Mouse (Mus musculus) heart, postnatal 0 days (tissue): ENCODE results near the gene Gm11037. TPM values are rescaled to one million over a fixed set of nuclear protein-coding genes. Genes with fewer than 3 reads are reported as not detected.

ENCODE experiments used
- ATAC-seq: fragments of 200-750 bp; cut with Nextera tagmentation; 2 replicates; pipeline ENCODE4 v1.8.0; 2017; ENCODE audit warnings: low read depth, moderate number of reproducible peaks, moderate library complexity; ENCODE audit not compliant: insufficient read depth
- DNase-seq: peaks from one replicate; pipeline ENCODE4 v3.0.0-alpha.2; 2016; ENCODE audit warnings: low spot score
- H3K27ac ChIP-seq: fragments of 300-500 bp; sonication (generic); 2 replicates; pipeline ENCODE4 v1.5.1; 2014; ENCODE audit warnings: low read depth, mild to moderate bottlenecking
- H3K27me3 ChIP-seq: fragments of 300-500 bp; sonication (generic); 2 replicates; pipeline ENCODE4 v1.6.1; 2014; ENCODE audit warnings: low read length, mixed read lengths; ENCODE audit not compliant: control insufficient read depth, insufficient read depth
- H3K36me3 ChIP-seq: fragments of 300-500 bp; sonication (generic); replicated peaks from 2 replicates; pipeline ENCODE4 v1.6.1; 2014; ENCODE audit warnings: low read length, mixed read lengths; ENCODE audit not compliant: control insufficient read depth, insufficient read depth
- H3K4me1 ChIP-seq: fragments of 300-500 bp; sonication (generic); 2 replicates; pipeline ENCODE4 v1.6.1; 2014; ENCODE audit warnings: antibody characterized with exemption; ENCODE audit not compliant: control insufficient read depth, insufficient read depth
- H3K4me2 ChIP-seq: fragments of 300-500 bp; sonication (generic); 2 replicates; pipeline ENCODE4 v1.6.1; 2014; ENCODE audit warnings: low read depth, mild to moderate bottlenecking, low read length, moderate library complexity
- H3K4me3 ChIP-seq: fragments of 300-500 bp; sonication (generic); 2 replicates; pipeline ENCODE4 v1.5.1; 2014; ENCODE audit warnings: low read depth, low read length
- H3K9ac ChIP-seq: fragments of 300-500 bp; sonication (generic); replicated peaks from 2 replicates; pipeline ENCODE4 v1.6.1; 2014; ENCODE audit warnings: low read depth, low read length, mixed read lengths
- H3K9me3 ChIP-seq: fragments of 300-500 bp; sonication (generic); replicated peaks from 2 replicates; pipeline ENCODE4 v1.6.1; 2016; ENCODE audit warnings: low read length; ENCODE audit not compliant: control insufficient read depth
- CTCF ChIP-seq: IDR thresholded peaks from 2 replicates; pipeline ENCODE4 v1.5.1; 2016; ENCODE audit warnings: antibody characterized with exemption, control low read depth, low read depth
- EP300 ChIP-seq: IDR thresholded peaks from 2 replicates; pipeline ENCODE4 v1.6.1; 2016; ENCODE audit warnings: antibody characterized with exemption, low read depth
- WGBS: fragments of 180-500 bp; shearing (Covaris S2); extraction: QIAGEN DNeasy Blood & Tissue Kit; methylation state at CpG from one replicate; pipeline ENCODE4 v1.1.7; 2014; 5-methylcytosine and 5-hydroxymethylcytosine counted together
- polyA plus RNA-seq: library from polyadenylated mRNA; unstranded; fragments of >200 nt; fragmentation: Nextera tagmentation; extraction: Ambion mirVana; gene quantifications from 2 replicates; pipeline ENCODE4 v1.2.1, GENCODE M21; 2015
- total RNA-seq: library from RNA; depleted of rRNA; stranded (reverse); fragments of >200 nt; gene quantifications from 2 replicates; pipeline ENCODE4 v1.2.3, GENCODE M21; 2014; ENCODE audit warnings: low replicate concordance; rRNA removed

Gm11037 gene
- not detected in 2 replicates for total RNA-seq
- not detected in 2 replicates for polyA plus RNA-seq

DNA sequence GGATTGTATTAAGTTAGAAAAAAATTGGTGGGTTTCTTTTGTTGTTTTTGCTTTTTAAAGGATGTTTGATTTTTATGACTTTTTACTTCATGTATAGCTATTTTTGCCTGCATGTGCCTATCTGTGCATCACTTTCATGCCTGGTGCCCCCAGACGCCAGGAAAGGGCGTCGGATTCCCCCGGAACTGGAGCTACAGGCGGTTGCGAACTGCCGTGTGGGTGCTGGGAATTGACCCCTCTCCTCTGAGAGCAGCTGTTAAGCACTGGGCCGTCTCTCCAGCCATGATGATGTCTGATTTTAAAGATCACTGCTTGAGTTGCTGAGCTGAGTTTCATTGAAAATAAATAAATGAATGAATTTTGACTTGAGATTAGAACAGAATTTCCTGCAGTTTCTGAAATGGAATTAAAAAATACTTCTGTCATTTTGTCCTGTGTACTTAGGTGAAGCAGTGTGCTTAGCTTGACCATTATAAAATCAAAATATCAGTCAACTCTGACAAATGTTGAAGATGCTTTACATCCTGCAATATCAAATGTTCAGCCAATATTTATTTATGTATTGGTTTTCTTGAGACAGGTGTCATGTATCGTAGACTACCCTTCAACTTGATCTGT is at the start of gene Gm11037:
Gene Gm11037, plus strand, starts transcription at position 568 of the 618 bp plus-strand sequence.
- Histone ChIP-seq H3K27ac (peak within 1 kb of the TSS; percentile 74), H3K36me3 (no peaks in the 10 kb centered on the region), H3K4me3 (no peak within 1 kb of the TSS), H3K9ac (no peak within 1 kb of the TSS), H3K4me2 (no peak within 1 kb of the TSS), H3K27me3 (0 out of 2 replicates have a peak, but pooled peaks cover 4% of the 10 kb centered on the region), H3K4me1 (peaks cover 18% of the 10 kb centered on the region), H3K9me3 (no peaks in the 10 kb centered on the region)
- TF ChIP-seq CTCF (no peak), EP300 (no peak)
- DNase-seq (no peak), ATAC-seq (no peak)
- 82% methylated on average over 9 of the region's 9 CpGs for WGBS

DNA sequence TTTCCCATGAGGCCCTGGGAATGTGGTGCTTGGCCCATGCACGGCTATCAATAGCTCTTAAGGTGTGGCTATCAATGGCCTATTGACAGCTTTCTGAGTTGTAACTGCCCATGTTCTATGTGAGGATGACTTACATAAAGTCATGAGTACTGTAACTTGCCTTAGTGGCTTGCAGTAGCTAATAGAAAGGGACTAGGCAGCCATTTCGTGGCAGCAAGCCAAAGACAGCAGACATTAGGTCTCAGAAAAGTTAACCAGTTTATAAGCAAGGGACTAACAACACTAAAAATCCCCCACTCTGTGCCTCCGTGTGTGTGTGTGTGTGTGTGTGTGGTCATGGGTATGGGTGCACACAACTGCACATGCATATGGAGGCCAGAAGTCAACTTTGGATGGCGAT is 49.1 kb upstream of the Gm11037 start:
- DNase-seq (no peak), ATAC-seq (no peak)
- no peak overlapping the region for H3K27ac ChIP-seq
- 79% methylated on average over 4 of the region's 4 CpGs for WGBS
- no peaks in the 10 kb centered on the region for H3K9me3 ChIP-seq
- H3K27me3 ChIP-seq, result no peaks in the 10 kb centered on the region
- no peak overlapping the region for H3K4me3 ChIP-seq
- H3K4me2 ChIP-seq, result no peak overlapping the region
- TF ChIP-seq EP300 (no peak), CTCF (no peak)
- no peaks in the 10 kb centered on the region for H3K4me1 ChIP-seq
- H3K36me3 ChIP-seq, result no peaks in the 10 kb centered on the region
- H3K9ac ChIP-seq, result no peak overlapping the region

DNA sequence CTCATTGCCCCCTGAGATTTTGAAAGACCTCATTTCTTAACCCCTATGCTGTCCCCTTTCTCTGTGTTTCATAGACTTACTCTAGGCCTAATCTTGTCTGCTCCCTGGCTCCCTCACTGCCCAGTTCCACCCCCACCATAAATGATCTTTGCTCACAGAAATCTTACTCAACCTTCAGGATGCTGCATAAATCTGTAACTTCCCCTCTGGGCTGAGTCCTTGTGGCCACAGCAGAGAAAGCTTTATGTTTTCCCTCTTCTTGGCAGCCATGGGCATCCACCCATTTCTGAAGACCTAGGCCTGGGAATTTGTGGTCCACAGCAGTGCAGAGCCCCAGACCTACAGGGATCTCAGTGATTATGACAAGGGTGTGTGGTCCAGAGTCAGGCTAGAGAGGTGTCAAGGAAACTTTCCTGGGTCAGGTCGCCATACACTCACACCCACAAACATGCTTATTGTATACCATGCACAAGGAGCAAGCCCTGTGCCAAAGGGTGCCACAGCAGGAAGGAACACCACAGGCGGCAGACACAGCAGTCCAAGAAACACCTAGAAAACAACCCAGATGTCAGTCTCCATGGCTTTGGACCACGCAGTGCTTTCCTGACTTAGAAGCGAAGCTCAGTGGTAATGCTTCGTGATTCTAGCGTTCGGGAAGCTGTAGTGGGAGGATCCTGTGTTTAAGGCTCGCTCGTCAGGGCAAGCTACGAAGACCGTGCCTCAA is 46.5 kb upstream of the Gm11037 start, which contains the start of gene Siglec1:
Gene Siglec1, minus strand, starts transcription at position 99 of the 724 bp plus-strand sequence.
- H3K36me3 ChIP-seq, result no peaks in the 10 kb centered on the region
- H3K27me3 ChIP-seq, result no peaks in the 10 kb centered on the region
- no peak for DNase-seq
- H3K27ac ChIP-seq, result no peak within 1 kb of the TSS
- no peak for ATAC-seq
- H3K4me3 ChIP-seq, result no peak within 1 kb of the TSS
- no peaks in the 10 kb centered on the region for H3K4me1 ChIP-seq
- H3K9ac ChIP-seq, result no peak within 1 kb of the TSS
- no peaks in the 10 kb centered on the region for H3K9me3 ChIP-seq
- TF ChIP-seq EP300 (no peak), CTCF (no peak)
- H3K4me2 ChIP-seq, result no peak within 1 kb of the TSS
- WGBS, result 80% methylated on average over 11 of the region's 11 CpGs

GRCm38 (mm10) chr2:131088581-131088980 is 44.7 kb upstream of the Gm11037 start:
- Histone ChIP-seq H3K4me1 (no peaks in the 10 kb centered on the region), H3K27me3 (no peaks in the 10 kb centered on the region), H3K4me3 (no peak overlapping the region), H3K27ac (no peak overlapping the region), H3K4me2 (no peak overlapping the region), H3K36me3 (no peaks in the 10 kb centered on the region), H3K9me3 (no peaks in the 10 kb centered on the region), H3K9ac (no peak overlapping the region)
- ATAC-seq, result no peak
- no peak for TF ChIP-seq CTCF
- TF ChIP-seq EP300, result no peak
- WGBS, result 68% methylated on average over 4 of the region's 4 CpGs
- DNase-seq, result no peak

GRCm38 (mm10) chr2:131089634-131090033 is 43.7 kb upstream of the Gm11037 start:
- H3K4me3 ChIP-seq, result no peak overlapping the region
- H3K27ac ChIP-seq, result no peak overlapping the region
- no peak for DNase-seq
- H3K9me3 ChIP-seq, result no peaks in the 10 kb centered on the region
- no peak overlapping the region for H3K4me2 ChIP-seq
- no peak overlapping the region for H3K9ac ChIP-seq
- no peaks in the 10 kb centered on the region for H3K4me1 ChIP-seq
- no peak for ATAC-seq
- no peaks in the 10 kb centered on the region for H3K27me3 ChIP-seq
- H3K36me3 ChIP-seq, result no peaks in the 10 kb centered on the region
- TF ChIP-seq EP300 (no peak), CTCF (no peak)
- 89% methylated on average over 1 of the region's 1 CpGs for WGBS
